Mouse (Mus musculus) embryonic facial prominence, embryonic 14.5 days (tissue): ENCODE results near the gene St6galnac5. TPM values are rescaled to one million over a fixed set of nuclear protein-coding genes. Genes with fewer than 3 reads are reported as not detected.
"Not testable (repeated sequence)": the region's sequence is repeated elsewhere in the genome, so short reads cannot be mapped to it uniquely, and the experiment has no call there.

ENCODE experiments used
- ATAC-seq: fragments of 200-750 bp; cut with Nextera tagmentation; 2 replicates; pipeline ENCODE4 v1.8.0; 2017; ENCODE audit warnings: low read depth, moderate number of reproducible peaks, moderate TSS enrichment
- DNase-seq: peaks from one replicate; pipeline ENCODE4 v3.0.0-alpha.2; 2015; ENCODE audit warnings: low spot score
- H3K27ac ChIP-seq: fragments of 300-500 bp; sonication (generic); replicated peaks from 2 replicates; pipeline ENCODE4 v1.5.1; 2014; ENCODE audit warnings: low read depth, mild to moderate bottlenecking, low read length, moderate library complexity
- H3K27me3 ChIP-seq: fragments of 300-500 bp; sonication (generic); replicated peaks from 2 replicates; pipeline ENCODE4 v1.6.1; 2014; ENCODE audit warnings: low read length; ENCODE audit not compliant: control insufficient read depth, insufficient read depth
- H3K36me3 ChIP-seq: fragments of 300-500 bp; sonication (generic); 2 replicates; pipeline ENCODE4 v1.6.1; 2014; ENCODE audit warnings: low read length, mixed read lengths; ENCODE audit not compliant: control insufficient read depth, insufficient read depth
- H3K4me1 ChIP-seq: fragments of 300-500 bp; sonication (generic); 2 replicates; pipeline ENCODE4 v1.6.1; 2014; ENCODE audit warnings: antibody characterized with exemption, low read length; ENCODE audit not compliant: control insufficient read depth, insufficient read depth
- H3K4me2 ChIP-seq: fragments of 300-500 bp; sonication (generic); 2 replicates; pipeline ENCODE4 v1.6.1; 2014; ENCODE audit warnings: low read depth, mild to moderate bottlenecking, low read length, moderate library complexity, mixed read lengths
- H3K4me3 ChIP-seq: fragments of 300-500 bp; sonication (generic); 2 replicates; pipeline ENCODE4 v1.5.1; 2014; ENCODE audit warnings: low read depth, mild to moderate bottlenecking, low read length
- H3K9ac ChIP-seq: fragments of 300-500 bp; sonication (generic); 2 replicates; pipeline ENCODE4 v1.6.1; 2014; ENCODE audit warnings: low read depth, mild to moderate bottlenecking, low read length, moderate library complexity, mixed read lengths
- H3K9me3 ChIP-seq: fragments of 300-500 bp; sonication (generic); 2 replicates; pipeline ENCODE4 v1.6.1; 2016; ENCODE audit warnings: low read length; ENCODE audit not compliant: control insufficient read depth
- WGBS: fragments of 180-500 bp; shearing (Covaris S2); extraction: QIAGEN DNeasy Blood & Tissue Kit; methylation state at CpG from one replicate; pipeline ENCODE4 v1.1.7; 2014; 5-methylcytosine and 5-hydroxymethylcytosine counted together
- polyA plus RNA-seq: library from polyadenylated mRNA; unstranded; fragments of >200 nt; fragmentation: Nextera tagmentation; extraction: Ambion mirVana; gene quantifications from 2 replicates; pipeline ENCODE4 v1.2.1, GENCODE M21; 2014

The St6galnac5 gene
- polyA plus RNA-seq, 1 experiment from 2014 or later: 1.1 TPM

DNA sequence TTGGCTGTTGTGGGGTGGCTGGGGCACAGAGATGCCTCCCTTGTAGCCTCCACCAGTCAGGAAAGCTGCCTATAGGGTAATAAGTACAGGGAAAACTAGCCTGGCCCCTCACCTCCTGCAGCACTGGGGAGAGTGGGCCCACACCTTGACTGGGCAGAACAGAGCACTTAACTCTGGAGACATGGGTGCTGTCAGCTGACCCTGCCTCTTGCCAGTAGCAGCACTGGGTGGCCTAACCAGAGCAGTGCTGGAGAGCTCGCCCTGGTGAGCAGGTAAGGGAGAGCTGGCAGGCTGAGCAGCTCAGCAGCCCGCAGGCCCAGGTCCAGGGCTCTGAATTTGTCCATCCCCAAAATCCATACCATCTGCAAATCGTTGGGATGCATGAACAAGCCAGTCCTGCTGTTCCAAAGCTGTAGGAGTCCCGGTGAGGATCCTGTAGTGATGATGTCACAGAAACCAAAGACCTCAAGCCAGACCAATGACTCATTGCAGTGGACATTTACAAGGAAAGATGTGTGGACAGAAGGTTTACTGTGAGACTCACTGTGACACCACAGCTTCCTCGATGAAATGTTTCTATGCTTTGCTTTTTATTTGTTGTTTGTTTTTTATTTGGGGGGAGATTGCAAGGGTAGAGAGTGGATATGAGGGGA, 193.6 kb downstream of the St6galnac5 start:
- 73% methylated on average over 5 of the region's 5 CpGs for WGBS
- not testable (repeated sequence) for H3K4me1 ChIP-seq, H3K27me3 ChIP-seq, H3K9me3 ChIP-seq, H3K9ac ChIP-seq, H3K4me3 ChIP-seq, H3K27ac ChIP-seq, H3K36me3 ChIP-seq, DNase-seq, ATAC-seq, H3K4me2 ChIP-seq

DNA sequence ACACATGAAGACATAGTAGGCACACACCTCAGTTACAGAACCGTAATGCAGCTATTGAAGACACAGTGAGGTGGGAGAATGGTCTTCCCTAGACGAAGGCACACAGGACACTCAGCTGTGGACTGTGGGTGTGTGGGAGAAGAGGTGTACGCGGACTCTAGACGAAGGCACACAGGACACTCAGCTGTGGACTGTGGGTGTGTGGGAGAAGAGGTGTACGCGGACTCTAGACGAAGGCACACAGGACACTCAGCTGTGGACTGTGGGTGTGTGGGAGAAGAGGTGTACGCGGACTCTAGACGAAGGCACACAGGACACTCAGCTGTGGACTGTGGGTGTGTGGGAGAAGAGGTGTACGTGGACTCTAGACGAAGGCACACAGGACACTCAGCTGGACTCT, 197.7 kb downstream of the St6galnac5 start:
- H3K9me3 ChIP-seq, H3K4me3 ChIP-seq, ATAC-seq, H3K27ac ChIP-seq, H3K9ac ChIP-seq, H3K4me1 ChIP-seq, H3K27me3 ChIP-seq, H3K36me3 ChIP-seq, DNase-seq, H3K4me2 ChIP-seq: not testable (repeated sequence)
- 87% methylated on average over 7 of the region's 13 CpGs for WGBS

- Histone ChIP-seq H3K27me3 (no peaks in the 10 kb centered on the region), H3K4me2 (no peak overlapping the region), H3K36me3 (0 out of 2 replicates have a peak, but pooled peaks cover 5% of the 10 kb centered on the region), H3K9ac (no peak overlapping the region), H3K4me1 (no peaks in the 10 kb centered on the region), H3K4me3 (no peak overlapping the region), H3K27ac (no peak overlapping the region), H3K9me3 (no peaks in the 10 kb centered on the region)
- ATAC-seq (peak; percentile 74), DNase-seq (peak; percentile 84)
- 15% methylated on average over 7 of the region's 7 CpGs for WGBS
Measured at GRCm38 (mm10) chr3:152783792-152784191, 198.3 kb downstream of the St6galnac5 start.

DNA sequence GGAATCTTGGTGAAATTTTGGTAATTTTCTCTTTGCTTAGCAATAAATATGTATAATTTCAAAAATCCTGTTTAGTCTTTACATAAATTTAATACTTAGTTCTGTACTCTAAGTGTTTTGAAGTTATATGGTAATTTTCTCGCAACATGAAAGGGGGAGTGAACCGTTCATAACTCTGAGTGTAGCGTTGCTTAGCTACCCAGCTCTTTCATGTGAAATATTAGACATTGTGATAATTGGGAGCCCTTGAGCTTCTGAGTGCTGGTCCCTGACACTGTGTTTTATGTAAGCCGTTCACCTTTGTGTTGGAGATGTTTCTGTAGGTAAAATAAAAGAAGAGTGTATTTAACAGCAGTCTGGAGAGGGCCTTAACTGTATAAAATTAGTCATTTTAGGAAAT, 202.2 kb downstream of the St6galnac5 start:
- Histone ChIP-seq H3K36me3 (no peaks in the 10 kb centered on the region), H3K27me3 (no peaks in the 10 kb centered on the region), H3K27ac (no peak overlapping the region), H3K4me3 (no peak overlapping the region), H3K4me1 (no peaks in the 10 kb centered on the region), H3K4me2 (no peak overlapping the region), H3K9ac (no peak overlapping the region), H3K9me3 (no peaks in the 10 kb centered on the region)
- no peak for ATAC-seq
- WGBS: 67% methylated on average over 4 of the region's 4 CpGs
- no peak for DNase-seq

GRCm38 (mm10) chr3:152776872-152777540, 205.0 kb downstream of the St6galnac5 start:
- Histone ChIP-seq H3K27me3 (no peaks in the 10 kb centered on the region), H3K9ac (no peak overlapping the region), H3K4me3 (no peak overlapping the region), H3K9me3 (no peaks in the 10 kb centered on the region), H3K27ac (no peak overlapping the region), H3K4me1 (no peaks in the 10 kb centered on the region), H3K36me3 (no peaks in the 10 kb centered on the region), H3K4me2 (no peak overlapping the region)
- DNase-seq: no peak
- WGBS: 69% methylated on average over 16 of the region's 16 CpGs
- no peak for ATAC-seq

- Histone ChIP-seq H3K36me3 (no peaks in the 10 kb centered on the region; the same call in 1 of the 2 replicates), H3K9ac (no peak overlapping the region), H3K4me3 (no peak overlapping the region), H3K4me1 (no peaks in the 10 kb centered on the region), H3K4me2 (no peak overlapping the region), H3K27me3 (no peaks in the 10 kb centered on the region), H3K27ac (no peak overlapping the region), H3K9me3 (no peaks in the 10 kb centered on the region)
- no peak for ATAC-seq
- WGBS: 78% methylated on average over 6 of the region's 6 CpGs
- DNase-seq: no peak
Measured at GRCm38 (mm10) chr3:152776363-152776762, 205.7 kb downstream of the St6galnac5 start.

DNA sequence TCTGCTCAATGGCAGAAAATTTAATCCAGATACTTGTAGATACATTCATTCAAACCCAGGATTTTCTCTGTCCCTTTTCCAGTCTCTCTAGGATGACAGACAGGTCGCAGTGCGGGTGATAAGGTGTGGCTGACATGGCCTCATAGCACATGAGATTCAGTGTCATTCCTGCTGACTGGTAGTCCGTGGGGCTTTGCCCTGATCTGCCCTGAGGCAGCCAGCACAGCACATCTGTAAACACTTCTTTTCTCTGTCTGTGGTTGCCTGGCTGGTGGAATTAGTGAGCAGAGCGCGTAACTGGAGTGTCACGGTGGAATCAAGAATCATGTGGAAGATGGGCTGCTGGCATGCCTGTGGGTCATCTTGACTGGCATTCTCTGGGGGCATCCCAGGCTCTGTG, 212.0 kb downstream of the St6galnac5 start:
- H3K27ac ChIP-seq: no peak overlapping the region
- H3K27me3 ChIP-seq: no peaks in the 10 kb centered on the region
- no peak for DNase-seq
- H3K4me1 ChIP-seq: no peaks in the 10 kb centered on the region
- no peaks in the 10 kb centered on the region; the same call in 1 of the 2 replicates for H3K36me3 ChIP-seq
- whole genome bisulfite sequencing: 41% methylated on average over 6 of the region's 6 CpGs
- H3K9me3 ChIP-seq: no peaks in the 10 kb centered on the region
- ATAC-seq: no peak
- H3K4me3 ChIP-seq: no peak overlapping the region
- no peak overlapping the region for H3K4me2 ChIP-seq
- H3K9ac ChIP-seq: no peak overlapping the region

DNA sequence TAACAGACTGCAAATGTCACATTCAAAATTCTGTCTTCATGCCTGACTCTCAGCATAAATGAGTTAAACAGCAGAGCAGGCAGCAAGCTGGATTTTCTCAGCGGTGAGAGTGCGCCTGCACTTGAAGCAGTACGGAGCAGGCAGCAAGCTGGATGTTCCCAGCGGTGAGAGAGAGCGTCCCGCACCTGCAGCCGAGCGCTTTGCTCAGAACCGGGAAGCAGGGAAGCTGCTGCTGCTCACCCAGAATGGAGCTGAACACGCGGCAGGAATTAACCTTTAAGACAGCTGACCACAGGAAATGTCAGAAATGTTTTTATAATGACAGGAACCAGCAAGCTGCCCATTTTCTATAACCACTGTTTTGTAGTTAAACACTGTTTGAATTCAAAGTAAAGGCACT, 214.6 kb downstream of the St6galnac5 start:
- Histone ChIP-seq H3K27me3 (no peaks in the 10 kb centered on the region), H3K9ac (no peak overlapping the region), H3K9me3 (no peaks in the 10 kb centered on the region), H3K4me2 (no peak overlapping the region), H3K27ac (no peak overlapping the region), H3K36me3 (no peaks in the 10 kb centered on the region; the same call in 1 of the 2 replicates), H3K4me1 (0 out of 2 replicates have a peak, but pooled peaks cover 8% of the 10 kb centered on the region), H3K4me3 (no peak overlapping the region)
- DNase-seq (no peak), ATAC-seq (no peak)
- WGBS: 52% methylated on average over 11 of the region's 11 CpGs
